Mouse (Mus musculus): ENCODE results near the gene Gm4565.
"Not testable (repeated sequence)": the region's sequence is repeated elsewhere in the genome, so short reads cannot be mapped to it uniquely, and the experiment has no call there.

The Gm4565 gene

GRCm38 (mm10) chr7:22588027-22588426, at the start of gene Gm4565:
Gene Gm4565, minus strand, starts transcription at chr7:22588127.
- DNase-seq (ENCODE audit: low read depth in 1 of 2, low spot score in 2 of 2): not testable (repeated sequence)

DNA sequence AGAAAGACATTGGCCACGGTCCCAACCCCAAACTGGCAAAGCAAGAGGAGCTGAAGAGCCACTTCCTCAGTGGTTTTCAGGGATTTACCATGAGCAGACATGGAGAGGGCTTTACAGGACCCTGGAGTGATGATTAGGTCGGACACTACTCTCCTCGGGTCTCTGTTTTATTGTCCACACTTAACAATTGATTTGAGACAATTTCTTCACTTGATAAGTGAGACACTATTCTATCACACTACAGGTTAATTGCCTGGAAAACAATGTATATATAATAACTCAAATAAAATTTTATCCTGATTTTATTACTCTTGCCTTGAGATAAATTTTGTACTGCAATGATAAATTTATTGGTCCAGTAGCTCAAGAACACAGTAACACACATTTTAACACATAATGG, 22.7 kb downstream of the Gm4565 start, which contains the start of gene Gm4201:
Gene Gm4201 (minus strand): TSS at position 101 of the 400 bp plus-strand sequence.
- not testable (repeated sequence) for DNase-seq (ENCODE audit: low read depth in 1 of 2, low spot score in 2 of 2)

DNA sequence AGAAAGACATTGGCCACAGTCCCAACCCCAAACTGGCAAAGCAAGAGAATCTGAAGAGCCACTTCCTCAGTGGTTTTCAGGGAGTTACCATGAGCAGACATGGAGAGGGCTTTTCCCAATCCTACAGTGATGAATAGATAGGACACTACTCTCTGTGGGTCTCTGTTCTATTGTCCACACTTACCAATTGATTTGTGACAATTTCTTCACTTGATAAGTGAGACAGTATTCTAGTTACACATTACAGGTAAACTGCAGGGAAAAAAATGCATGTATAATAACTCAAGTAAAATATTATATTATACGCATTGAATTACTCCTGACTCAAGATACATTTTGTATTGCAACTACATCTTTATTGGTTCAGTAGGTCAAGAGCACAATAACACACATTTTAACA, 53.1 kb downstream of the Gm4565 start, which contains the start of gene Gm8677:
Gene Gm8677 (minus strand): TSS at position 101 of the 400 bp plus-strand sequence.
- DNase-seq (ENCODE audit: low read depth in 1 of 2, low spot score in 2 of 2): not testable (repeated sequence)
